Mouse (Mus musculus) stomach, postnatal 0 days (tissue): ENCODE results near the gene Ddr1.

ENCODE experiments used
- CTCF ChIP-seq: IDR thresholded peaks from 2 replicates; pipeline ENCODE4 v1.5.1; 2016; ENCODE audit warnings: antibody characterized with exemption, low read depth, mild to moderate bottlenecking, moderate library complexity
- EP300 ChIP-seq: optimal IDR thresholded peaks from 2 replicates; pipeline ENCODE3; 2016; ENCODE audit warnings: antibody characterized with exemption

DNA sequence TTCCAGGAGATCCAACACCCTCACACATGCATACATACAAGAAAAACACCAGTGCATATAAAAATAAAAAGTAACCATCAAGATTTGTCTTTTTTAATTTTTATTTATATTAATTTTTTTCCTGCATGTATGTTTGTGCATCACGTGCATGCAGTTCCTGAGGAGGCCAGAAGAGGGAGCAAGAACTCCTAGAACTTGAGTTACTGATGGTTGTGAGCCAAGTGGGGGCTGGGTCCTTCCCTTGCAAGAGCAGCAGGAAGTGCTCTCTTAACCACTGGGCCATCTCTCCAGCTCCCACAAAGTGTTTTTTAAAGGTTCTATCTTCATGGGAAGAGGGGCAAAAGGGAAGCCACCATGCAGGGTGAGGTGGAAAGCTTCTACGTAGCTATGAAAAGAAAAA is 9.1 kb downstream of the Ddr1 start:
- TF ChIP-seq CTCF, result peak; percentile 75
- TF ChIP-seq EP300, result no peak
